8 mouse cellular contexts compared by ENCODE assay signal in the genomic region with DNA sequence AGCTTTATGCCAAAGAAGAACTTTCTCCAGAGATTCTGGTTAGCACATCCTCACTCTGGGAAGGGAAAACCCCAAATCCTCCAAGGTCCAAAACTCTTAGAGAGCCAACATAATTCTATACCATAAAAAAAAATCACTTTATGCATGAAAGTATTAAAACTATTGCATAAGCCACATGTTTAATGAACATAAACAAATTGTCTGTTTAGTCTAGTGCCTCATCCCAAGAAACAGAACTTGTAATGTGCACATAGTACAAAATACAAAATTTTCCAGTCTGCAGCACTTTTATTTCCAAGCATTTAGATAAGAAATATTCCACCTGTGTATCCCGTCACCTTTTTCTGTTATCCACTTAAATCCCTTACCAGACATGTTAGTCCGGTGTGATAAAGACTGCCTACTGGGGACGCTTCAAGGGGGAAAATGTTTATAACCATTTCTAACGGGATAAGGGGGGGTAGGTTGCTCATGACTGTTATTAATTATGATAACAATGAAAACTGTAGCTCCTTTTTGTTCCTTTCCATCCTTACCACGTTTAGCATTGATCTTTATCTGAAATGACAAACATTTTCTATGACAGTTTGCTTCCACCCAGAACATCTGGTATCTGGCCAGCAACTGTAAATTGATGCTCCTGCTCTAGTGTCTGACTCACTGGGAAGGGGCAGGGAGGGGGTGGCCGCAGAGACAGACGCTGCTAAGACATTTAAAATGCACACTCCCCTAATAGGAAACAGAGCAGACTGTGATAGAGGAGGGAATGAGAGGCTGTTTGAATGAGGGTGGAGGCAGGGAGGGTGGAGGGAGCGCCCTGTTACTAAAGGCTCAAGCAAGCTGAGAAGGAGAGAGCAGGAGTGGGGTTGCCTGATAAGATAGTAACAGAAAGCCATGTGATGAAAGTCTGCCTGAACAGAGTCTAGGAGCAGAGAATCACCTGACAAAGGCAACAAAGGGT.
DNase-seq lines count a peak whose midpoint lies in the region; ATAC-seq and TF ChIP-seq lines count a peak whose summit lies in the region.

No protein-coding gene starts in this region.

- H3K27me3 ChIP-seq in heart, postnatal 0 days (ENCODE audit: control insufficient read depth, insufficient read depth, low read length), result no peaks in the 10 kb centered on the region
- no peaks in the 10 kb centered on the region for H3K27me3 ChIP-seq in heart, adult 2 months (ENCODE audit: control insufficient read depth, insufficient read depth, low read length)
- no peaks in the 10 kb centered on the region for H3K27me3 ChIP-seq in embryonic facial prominence, embryonic 12.5 days
- no peaks in the 10 kb centered on the region for H3K27me3 ChIP-seq in limb, embryonic 11.5 days (ENCODE audit: control insufficient read depth, insufficient read depth, low read length)

- 0 out of 2 replicates have a peak overlapping the region, but pooled peaks have one; percentile 49 for H3K27ac ChIP-seq in heart, postnatal 0 days (ENCODE audit: low read depth)
- H3K27ac ChIP-seq in heart, adult 2 months, result no peak overlapping the region
- H3K27ac ChIP-seq in embryonic facial prominence, embryonic 12.5 days, result peak overlapping the region; percentile 70
- no peak overlapping the region for H3K27ac ChIP-seq in limb, embryonic 11.5 days (replicated peaks; ENCODE audit: low read depth, low read length)

- TF ChIP-seq EP300 in heart, postnatal 0 days (IDR thresholded peaks at IDR 0.05; ENCODE audit: low read depth), result no peak
- TF ChIP-seq EP300 in heart, adult 2 months (IDR thresholded peaks at IDR 0.05; ENCODE audit: insufficient read depth, low read depth, low read length), result no peak

- no peaks in the 10 kb centered on the region for H3K36me3 ChIP-seq in heart, postnatal 0 days (replicated peaks; ENCODE audit: control insufficient read depth, insufficient read depth, low read length)
- no peaks in the 10 kb centered on the region for H3K36me3 ChIP-seq in heart, adult 2 months (ENCODE audit: control insufficient read depth, insufficient read depth, low read length)
- H3K36me3 ChIP-seq in embryonic facial prominence, embryonic 12.5 days, result no peaks in the 10 kb centered on the region
- H3K36me3 ChIP-seq in limb, embryonic 11.5 days (ENCODE audit: control insufficient read depth, insufficient read depth, low read length), result no peaks in the 10 kb centered on the region

- peak; percentile 38 for DNase-seq in heart, postnatal 0 days (ENCODE audit: low spot score)
- DNase-seq in heart, adult 2 months, result no peak
- DNase-seq in limb, embryonic 11.5 days (ENCODE audit: low spot score), result no peak
- peak; percentile 73 for DNase-seq in retina, postnatal 1 day
- no peak for DNase-seq in thymus, postnatal 14 days
- DNase-seq in right cerebral cortex, postnatal 4 days, result no peak
- no peak for DNase-seq in thymus, postnatal 4 days

- TF ChIP-seq CTCF in heart, postnatal 0 days (IDR thresholded peaks at IDR 0.05; ENCODE audit: low read depth), result no peak
- TF ChIP-seq CTCF in heart, adult 2 months (IDR thresholded peaks at IDR 0.05), result no peak

- no peaks in the 10 kb centered on the region for H3K9me3 ChIP-seq in heart, postnatal 0 days (replicated peaks; ENCODE audit: control insufficient read depth, low read length)
- H3K9me3 ChIP-seq in embryonic facial prominence, embryonic 12.5 days, result no peaks in the 10 kb centered on the region
- H3K9me3 ChIP-seq in limb, embryonic 11.5 days (ENCODE audit: control insufficient read depth, low read length), result no peaks in the 10 kb centered on the region

- H3K79me2 ChIP-seq in heart, adult 2 months (replicated peaks; ENCODE audit: control insufficient read depth, insufficient read depth, low read length), result no peaks in the 10 kb centered on the region

- intact Hi-C loops in heart, adult 2 months (cut with DNase I), result no loop called here

- H3K4me2 ChIP-seq in heart, postnatal 0 days (ENCODE audit: low read depth, low read length), result no peak overlapping the region
- H3K4me2 ChIP-seq in embryonic facial prominence, embryonic 12.5 days (replicated peaks), result peak overlapping the region; percentile 28
- no peak overlapping the region; the same call in 1 of the 2 replicates for H3K4me2 ChIP-seq in limb, embryonic 11.5 days (ENCODE audit: low read depth, severe bottlenecking)

- TF ChIP-seq POLR2A in heart, adult 2 months (IDR thresholded peaks at IDR 0.05; ENCODE audit: insufficient read depth, low read depth, low read length), result no peak

- peaks cover 12% of the 10 kb centered on the region for H3K4me1 ChIP-seq in heart, postnatal 0 days (ENCODE audit: control insufficient read depth, insufficient read depth)
- no peaks in the 10 kb centered on the region for H3K4me1 ChIP-seq in heart, adult 2 months (ENCODE audit: control insufficient read depth, insufficient read depth, low read length)
- H3K4me1 ChIP-seq in embryonic facial prominence, embryonic 12.5 days, result peaks cover 15% of the 10 kb centered on the region
- peaks cover 9% of the 10 kb centered on the region for H3K4me1 ChIP-seq in limb, embryonic 11.5 days (ENCODE audit: control insufficient read depth, insufficient read depth, low read length)

- WGBS in heart, postnatal 0 days, result 18% methylated on average over 8 of the region's 8 CpGs
- whole genome bisulfite sequencing in heart, adult 2 months, result 40% methylated on average over 8 of the region's 8 CpGs
- WGBS in embryonic facial prominence, embryonic 12.5 days, result 14% methylated on average over 8 of the region's 8 CpGs
- 14% methylated on average over 8 of the region's 8 CpGs for WGBS in limb, embryonic 11.5 days

- peak; percentile 33; the same call in 1 of the 2 replicates for ATAC-seq in heart, postnatal 0 days (ENCODE audit: insufficient read depth, low read depth)
- ATAC-seq in embryonic facial prominence, embryonic 12.5 days (ENCODE audit: insufficient number of reproducible peaks, insufficient read depth, low FRiP score, low TSS enrichment), result peak; percentile 83
- 0 out of 2 replicates have a peak, but pooled peaks have one; percentile 54 for ATAC-seq in limb, embryonic 11.5 days (ENCODE audit: insufficient number of reproducible peaks, low FRiP score, low TSS enrichment, low read depth)

- no peak overlapping the region for H3K9ac ChIP-seq in heart, postnatal 0 days (replicated peaks; ENCODE audit: low read depth, low read length)
- H3K9ac ChIP-seq in heart, adult 2 months (ENCODE audit: low read depth, low read length), result no peak overlapping the region
- no peak overlapping the region for H3K9ac ChIP-seq in embryonic facial prominence, embryonic 12.5 days
- H3K9ac ChIP-seq in limb, embryonic 11.5 days (ENCODE audit: low read length), result 0 out of 2 replicates have a peak overlapping the region, but pooled peaks have one; percentile 2

- H3K4me3 ChIP-seq in heart, postnatal 0 days (ENCODE audit: low read depth, low read length), result no peak overlapping the region
- H3K4me3 ChIP-seq in heart, adult 2 months, result no peak overlapping the region
- 0 out of 2 replicates have a peak overlapping the region, but pooled peaks have one; percentile 9 for H3K4me3 ChIP-seq in embryonic facial prominence, embryonic 12.5 days
- H3K4me3 ChIP-seq in limb, embryonic 11.5 days (ENCODE audit: low read depth, low read length), result no peak overlapping the region

Comparison
In these comparisons a context has a peak if more than half of its experiments do, and no peak if none do; other contexts are left out.
1. DNase-seq: peak in heart, postnatal 0 days (single experiment) and retina, postnatal 1 day (single experiment); none in heart, adult 2 months (0 of 2), limb, embryonic 11.5 days (single experiment), thymus, postnatal 14 days (single experiment), right cerebral cortex, postnatal 4 days (single experiment) and thymus, postnatal 4 days (single experiment).
2. H3K27ac ChIP-seq: peak in heart, postnatal 0 days (single experiment) and embryonic facial prominence, embryonic 12.5 days (single experiment); none in heart, adult 2 months (single experiment) and limb, embryonic 11.5 days (single experiment).
3. ATAC-seq: peak in every context shown above with its lines; median percentile 83 in embryonic facial prominence, embryonic 12.5 days; 54 in limb, embryonic 11.5 days; 33 in heart, postnatal 0 days.